Mouse (Mus musculus) cerebellum, postnatal 25 days (tissue): ENCODE results near the gene Cdkl3.
"Not testable (repeated sequence)": the region's sequence is repeated elsewhere in the genome, so short reads cannot be mapped to it uniquely, and the experiment has no call there.

Experiments
- DNase-seq, 2 experiments: peaks; one replicate each; pipeline ENCODE4 v3.0.0; 2021; ENCODE audit warnings: mixed read lengths in 2 of 2

Gene Cdkl3

GRCm38 (mm10) chr11:52080656-52081055 is 76.6 kb downstream of the Cdkl3 start:
- DNase-seq = no peak

GRCm38 (mm10) chr11:52085857-52086203 is 81.8 kb downstream of the Cdkl3 start:
- no peak for DNase-seq

- peak in 1 of 2 experiments; percentile 31 for DNase-seq
These were observed 82.3 kb downstream of the Cdkl3 start for GRCm38 (mm10) chr11:52086204-52086864.

GRCm38 (mm10) chr11:52089291-52089690 is 85.3 kb downstream of the Cdkl3 start:
- DNase-seq = no peak

GRCm38 (mm10) chr11:52091261-52091660 is 87.2 kb downstream of the Cdkl3 start:
- DNase-seq = no peak

- no peak for DNase-seq
These were observed 90.5 kb downstream of the Cdkl3 start for GRCm38 (mm10) chr11:52094568-52094967.

GRCm38 (mm10) chr11:52097016-52097415 is 93.0 kb downstream of the Cdkl3 start:
- no peak for DNase-seq

GRCm38 (mm10) chr11:52097596-52097995 is 93.6 kb downstream of the Cdkl3 start:
- DNase-seq = peak in 1 of 2 experiments; percentile 29

GRCm38 (mm10) chr11:52098398-52098946 is 94.5 kb downstream of the Cdkl3 start, which contains the start of gene Ppp2ca:
Gene Ppp2ca, plus strand, starts transcription at chr11:52098681.
- peak; percentile 99 for DNase-seq

GRCm38 (mm10) chr11:52099031-52099761 is 95.2 kb downstream of the Cdkl3 start:
- DNase-seq = peak; percentile 80 to 83

GRCm38 (mm10) chr11:52099771-52100219 is 95.8 kb downstream of the Cdkl3 start:
- DNase-seq = no peak

- DNase-seq = no peak
These were observed 99.0 kb downstream of the Cdkl3 start for GRCm38 (mm10) chr11:52102977-52103376.

- no peak for DNase-seq
These were observed 101.5 kb downstream of the Cdkl3 start for GRCm38 (mm10) chr11:52105503-52105902.

- DNase-seq = no peak
These were observed 102.0 kb downstream of the Cdkl3 start for GRCm38 (mm10) chr11:52106037-52106436.

- no peak for DNase-seq
These were observed 102.4 kb downstream of the Cdkl3 start for GRCm38 (mm10) chr11:52106438-52106837.

- peak; percentile 47 to 63 for DNase-seq
These were observed 104.8 kb downstream of the Cdkl3 start for GRCm38 (mm10) chr11:52108796-52109195.

GRCm38 (mm10) chr11:52109421-52109820 is 105.4 kb downstream of the Cdkl3 start:
- DNase-seq = no peak

- DNase-seq = no peak
These were observed 111.5 kb downstream of the Cdkl3 start for GRCm38 (mm10) chr11:52115479-52115878.

GRCm38 (mm10) chr11:52116117-52116516 is 112.1 kb downstream of the Cdkl3 start:
- not testable (repeated sequence) for DNase-seq

- DNase-seq = no peak
These were observed 113.1 kb downstream of the Cdkl3 start for GRCm38 (mm10) chr11:52117156-52117555.

- DNase-seq = not testable (repeated sequence)
These were observed 116.4 kb downstream of the Cdkl3 start for GRCm38 (mm10) chr11:52120415-52120814.

- DNase-seq = no peak
These were observed 118.0 kb downstream of the Cdkl3 start for GRCm38 (mm10) chr11:52122045-52122444.

GRCm38 (mm10) chr11:52124468-52124867 is 120.4 kb downstream of the Cdkl3 start:
- no peak for DNase-seq

GRCm38 (mm10) chr11:52127169-52127568 is 123.1 kb downstream of the Cdkl3 start:
- DNase-seq = no peak
